Mouse (Mus musculus): ENCODE results near the gene Fam107b.

DNA sequence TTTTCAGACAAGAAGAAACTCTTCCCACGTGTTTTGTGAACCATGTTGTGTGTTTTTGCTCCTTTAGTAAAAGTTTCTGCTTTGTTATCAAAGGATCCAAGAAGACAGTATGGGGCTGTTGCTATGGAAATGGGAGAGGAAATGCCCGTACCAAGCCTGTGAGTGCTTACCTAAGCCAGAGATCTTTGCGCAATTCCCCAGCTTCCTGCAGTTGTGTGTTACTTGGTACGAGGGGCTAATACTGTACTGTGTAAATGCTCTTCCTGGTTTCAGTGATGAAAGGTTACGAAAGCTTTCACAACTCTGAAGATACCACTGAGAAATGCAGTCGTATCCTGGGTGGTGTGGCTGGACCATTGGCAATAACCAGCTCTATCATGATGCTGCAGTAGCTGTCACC lies 93.8 kb downstream of the Fam107b start:
- no peak for TF ChIP-seq CTCF (IDR thresholded peaks at IDR 0.05; ENCODE audit: low read depth, low read length)
- TF ChIP-seq POLR2A (IDR thresholded peaks at IDR 0.05; ENCODE audit: borderline replicate concordance, low read depth, low read length), result no peak

Data from bone marrow macrophage, adult 2 months (primary cell).